Mouse (Mus musculus): Measurements from ENCODE around the gene Nab2.
A peak's percentile ranks its signal among the peaks of the same experiment; 100 is the strongest.

DNA sequence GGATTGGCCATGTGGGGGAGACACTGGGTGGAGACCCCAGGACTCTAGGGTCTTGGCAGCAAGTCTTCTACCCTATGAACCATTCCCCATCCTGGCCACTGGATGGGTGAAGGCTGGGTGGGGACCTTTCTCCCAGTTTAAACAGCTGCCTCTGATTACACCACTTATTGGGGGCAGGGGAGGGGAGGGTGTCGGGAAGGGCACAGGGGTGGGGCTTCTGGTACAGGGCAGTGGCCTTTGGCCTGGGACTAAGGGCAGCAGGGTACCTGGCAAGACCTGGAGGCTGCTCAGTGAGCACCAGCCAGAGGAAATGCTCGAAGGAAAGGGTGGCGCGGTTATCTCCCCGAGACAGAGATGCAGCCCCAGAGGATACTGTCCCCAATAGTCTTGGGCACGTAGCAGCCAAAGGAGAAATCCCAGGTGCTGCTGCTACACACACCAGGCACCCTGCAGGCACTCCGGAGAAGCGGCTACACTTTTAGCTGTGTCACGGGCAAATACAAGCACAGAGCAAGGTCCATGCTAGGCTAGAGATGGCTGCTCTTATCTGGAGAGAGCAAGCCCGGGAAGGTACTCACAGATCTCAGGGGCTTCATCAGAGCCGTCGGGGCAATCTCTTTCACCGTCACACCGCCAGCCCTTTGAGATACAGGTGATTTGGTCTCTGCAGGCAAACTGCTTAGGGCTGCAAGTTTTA lies 56.1 kb downstream of the Nab2 start:
- TF ChIP-seq CTCF (IDR thresholded peaks at IDR 0.05; ENCODE audit: low read depth), result 0 out of 2 replicates have a peak, but pooled peaks have one; percentile 5
- no peak for TF ChIP-seq EP300 (optimal IDR thresholded peaks at IDR 0.05)

Measured in stomach, postnatal 0 days (tissue).